Mouse (Mus musculus) embryonic facial prominence, embryonic 11.5 days (tissue): ENCODE results near the gene Chid1. TPM values are rescaled to one million over a fixed set of nuclear protein-coding genes. Genes with fewer than 3 reads are reported as not detected.

Experiments used
- ATAC-seq: fragments of 200-750 bp; cut with Nextera tagmentation; replicated peaks from 2 replicates; pipeline ENCODE4 v1.8.0; 2017; ENCODE audit warnings: low read depth; ENCODE audit not compliant: insufficient number of reproducible peaks, low FRiP score, low TSS enrichment
- DNase-seq: peaks from one replicate; pipeline ENCODE4 v3.0.0-alpha.2; 2015; ENCODE audit warnings: low spot score
- H3K27ac ChIP-seq: fragments of 300-500 bp; sonication (generic); replicated peaks from 2 replicates; pipeline ENCODE4 v1.5.1; 2014; ENCODE audit warnings: mild to moderate bottlenecking, low read depth, low read length, control low read depth
- H3K27me3 ChIP-seq: fragments of 300-500 bp; sonication (generic); 2 replicates; pipeline ENCODE4 v1.6.1; 2014; ENCODE audit warnings: mild to moderate bottlenecking, low read length, moderate library complexity, mixed read lengths; ENCODE audit not compliant: control insufficient read depth, insufficient read depth
- H3K36me3 ChIP-seq: fragments of 300-500 bp; sonication (generic); replicated peaks from 2 replicates; pipeline ENCODE4 v1.6.1; 2014; ENCODE audit warnings: low read depth, mild to moderate bottlenecking, low read length, moderate library complexity, mixed read lengths; ENCODE audit not compliant: control insufficient read depth, insufficient read depth
- H3K4me1 ChIP-seq: fragments of 300-500 bp; sonication (generic); 2 replicates; pipeline ENCODE4 v1.6.1; 2014; ENCODE audit warnings: low read length, mixed read lengths; ENCODE audit not compliant: control insufficient read depth, insufficient read depth
- H3K4me2 ChIP-seq: fragments of 300-500 bp; sonication (generic); 2 replicates; pipeline ENCODE4 v1.6.1; 2014; ENCODE audit warnings: low read depth, mild to moderate bottlenecking, control low read depth, low read length, moderate library complexity
- H3K4me3 ChIP-seq: fragments of 300-500 bp; sonication (generic); 2 replicates; pipeline ENCODE4 v1.5.1; 2014; ENCODE audit warnings: low read depth, low read length, control low read depth
- H3K9ac ChIP-seq: fragments of 300-500 bp; sonication (generic); replicated peaks from 2 replicates; pipeline ENCODE4 v1.6.1; 2014; ENCODE audit warnings: mild to moderate bottlenecking, control low read depth, low read length
- H3K9me3 ChIP-seq: fragments of 300-500 bp; sonication (generic); replicated peaks from 2 replicates; pipeline ENCODE4 v1.6.1; 2016; ENCODE audit warnings: mild to moderate bottlenecking, low read length, inconsistent platforms, mixed read lengths; ENCODE audit not compliant: control insufficient read depth
- WGBS: fragments of 180-500 bp; shearing (Covaris S2); extraction: QIAGEN DNeasy Blood & Tissue Kit; methylation state at CpG from one replicate; pipeline ENCODE4 v1.1.7; 2014; 5-methylcytosine and 5-hydroxymethylcytosine counted together
- polyA plus RNA-seq: library from polyadenylated mRNA; unstranded; fragments of >200 nt; fragmentation: Nextera tagmentation; extraction: Ambion mirVana; gene quantifications from 2 replicates; pipeline ENCODE4 v1.2.1, GENCODE M21; 2014

Chid1 gene
- polyA plus RNA-seq, 1 experiment from 2014 or later: 25.8 TPM

GRCm38 (mm10) chr7:141467230-141468030 lies 72.2 kb downstream of the Chid1 start, which contains the start of gene Cd151:
TSS of gene Cd151 (plus strand) at chr7:141467392.
- ATAC-seq (peak; percentile 36), DNase-seq (peak; percentile 88)
- H3K27ac ChIP-seq: peak within 1 kb of the TSS; percentile 67
- peaks cover 27% of the 10 kb centered on the region for H3K4me1 ChIP-seq
- under 1% methylated on average over 52 of the region's 52 CpGs for WGBS
- peak within 1 kb of the TSS; percentile 67 for H3K4me3 ChIP-seq
- peak within 1 kb of the TSS; percentile 80 for H3K9ac ChIP-seq
- H3K36me3 ChIP-seq: peaks cover 7% of the 10 kb centered on the region; the same call in 1 of the 2 replicates
- peak within 1 kb of the TSS; percentile 74 for H3K4me2 ChIP-seq
- no peaks in the 10 kb centered on the region for H3K9me3 ChIP-seq
- peaks cover 29% of the 10 kb centered on the region for H3K27me3 ChIP-seq

DNA sequence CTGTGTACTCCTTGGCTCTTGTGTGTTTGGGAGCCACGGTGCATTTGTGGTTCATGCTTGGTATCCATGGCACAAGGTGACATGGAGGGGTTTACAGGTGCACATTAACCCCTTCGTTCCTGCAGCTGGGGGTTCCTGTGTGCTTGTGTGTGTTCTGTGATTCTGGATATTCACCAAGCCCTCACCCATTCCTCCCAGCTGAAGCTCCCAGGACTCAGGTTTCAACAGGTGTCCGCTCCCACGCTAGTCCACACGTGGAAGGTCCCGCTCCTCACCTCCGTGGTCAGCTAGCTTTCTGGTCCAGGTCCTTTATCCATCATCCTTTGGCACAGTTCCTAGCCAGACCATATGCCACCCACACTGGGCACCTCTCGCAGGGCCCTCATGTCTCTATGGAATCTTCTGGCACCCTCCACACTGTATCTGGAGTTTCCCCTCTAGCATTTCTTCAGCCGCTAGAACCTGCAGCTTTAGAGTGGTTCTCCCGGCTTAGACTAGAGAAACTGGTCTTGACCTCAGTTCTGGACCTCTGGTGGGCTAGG lies 73.0 kb downstream of the Chid1 start:
- WGBS: 61% methylated on average over 10 of the region's 10 CpGs
- ATAC-seq: no peak
- Histone ChIP-seq H3K9ac (peak overlapping the region; percentile 80), H3K4me3 (peak overlapping the region; percentile 67), H3K27ac (no peak overlapping the region; the same call in 1 of the 2 replicates), H3K9me3 (no peaks in the 10 kb centered on the region), H3K4me2 (peak overlapping the region; percentile 74), H3K27me3 (peaks cover 36% of the 10 kb centered on the region), H3K4me1 (peaks cover 32% of the 10 kb centered on the region), H3K36me3 (peaks cover 7% of the 10 kb centered on the region; the same call in 1 of the 2 replicates)
- no peak for DNase-seq

DNA sequence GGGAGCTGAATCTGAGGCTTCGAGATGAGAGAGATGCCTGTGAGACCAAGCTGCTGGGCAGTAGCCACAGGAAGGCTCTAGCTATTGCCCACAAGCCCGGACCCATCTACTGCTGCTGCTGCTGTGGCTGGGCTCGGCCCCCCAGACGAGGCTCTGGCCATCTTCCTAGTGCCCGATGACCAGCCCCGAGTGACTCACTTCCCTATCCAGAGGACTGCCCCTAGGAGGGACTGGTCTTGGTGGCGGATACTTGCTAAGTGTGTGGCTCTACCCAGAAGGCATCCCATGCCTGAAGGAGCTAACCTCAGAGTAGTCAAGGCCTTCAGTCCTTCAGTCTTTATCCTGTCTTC lies 73.6 kb downstream of the Chid1 start:
- Histone ChIP-seq H3K4me1 (peaks cover 33% of the 10 kb centered on the region), H3K9ac (no peak overlapping the region), H3K9me3 (no peaks in the 10 kb centered on the region), H3K27me3 (peaks cover 40% of the 10 kb centered on the region), H3K4me3 (no peak overlapping the region), H3K27ac (no peak overlapping the region), H3K36me3 (peaks cover 7% of the 10 kb centered on the region; the same call in 1 of the 2 replicates), H3K4me2 (no peak overlapping the region)
- ATAC-seq (no peak), DNase-seq (no peak)
- 75% methylated on average over 7 of the region's 7 CpGs for WGBS

DNA sequence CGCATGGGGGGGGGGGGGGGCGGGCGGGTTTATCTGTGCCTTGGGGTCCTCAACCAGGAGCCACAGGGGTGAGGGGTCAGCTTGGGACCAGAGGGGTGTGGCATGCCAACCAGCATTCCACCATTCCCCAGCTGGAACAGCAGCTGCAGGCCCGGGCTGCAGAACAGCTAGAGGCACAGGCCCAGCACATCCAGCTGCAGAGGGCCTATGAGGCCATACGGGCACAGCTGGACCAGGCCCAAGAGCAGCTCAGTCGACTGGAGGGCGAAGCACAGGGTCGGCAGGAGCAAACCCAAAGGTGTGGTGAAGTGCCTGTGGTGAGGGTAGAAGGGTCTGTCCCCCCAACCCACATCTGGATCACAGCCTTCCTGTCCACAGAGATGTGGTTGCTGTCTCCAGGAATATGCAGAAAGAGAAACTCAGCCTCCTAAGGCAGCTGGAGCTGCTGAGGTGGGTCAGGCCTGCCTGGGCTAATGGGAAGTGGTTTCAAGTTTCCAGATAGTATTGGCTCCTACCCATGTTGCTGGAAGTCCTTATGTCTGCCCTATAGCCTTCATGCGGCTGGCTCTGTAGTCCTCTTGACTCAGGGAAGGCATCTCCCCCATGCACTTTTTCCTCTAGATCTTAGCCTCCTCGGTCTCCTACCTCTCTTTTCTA lies 74.1 kb downstream of the Chid1 start:
- DNase-seq (no peak), ATAC-seq (no peak)
- WGBS: 34% methylated on average over 8 of the region's 10 CpGs
- Histone ChIP-seq H3K4me2 (no peak overlapping the region), H3K27ac (no peak overlapping the region), H3K27me3 (peaks cover 44% of the 10 kb centered on the region), H3K9ac (no peak overlapping the region; the same call in 1 of the 2 replicates), H3K4me3 (no peak overlapping the region), H3K36me3 (peaks cover 6% of the 10 kb centered on the region; the same call in 1 of the 2 replicates), H3K9me3 (no peaks in the 10 kb centered on the region), H3K4me1 (peaks cover 33% of the 10 kb centered on the region)

GRCm38 (mm10) chr7:141464603-141465201 lies 75.0 kb downstream of the Chid1 start:
- Histone ChIP-seq H3K4me2 (peak overlapping the region; percentile 29), H3K9me3 (no peaks in the 10 kb centered on the region), H3K27ac (no peak overlapping the region), H3K9ac (peak overlapping the region; percentile 27), H3K4me1 (peaks cover 33% of the 10 kb centered on the region), H3K36me3 (no peaks in the 10 kb centered on the region), H3K4me3 (peak overlapping the region; percentile 23), H3K27me3 (peaks cover 47% of the 10 kb centered on the region)
- DNase-seq: no peak
- ATAC-seq: no peak
- 4% methylated on average over 38 of the region's 38 CpGs for WGBS

- H3K9me3 ChIP-seq: no peaks in the 10 kb centered on the region
- no peak overlapping the region for H3K4me2 ChIP-seq
- H3K9ac ChIP-seq: peak overlapping the region; percentile 27
- 28% methylated on average over 12 of the region's 12 CpGs for WGBS
- peaks cover 47% of the 10 kb centered on the region for H3K27me3 ChIP-seq
- no peak for ATAC-seq
- no peak for DNase-seq
- no peak overlapping the region; the same call in 1 of the 2 replicates for H3K4me3 ChIP-seq
- H3K4me1 ChIP-seq: peaks cover 28% of the 10 kb centered on the region
- H3K36me3 ChIP-seq: no peaks in the 10 kb centered on the region
- H3K27ac ChIP-seq: no peak overlapping the region
Observed at GRCm38 (mm10) chr7:141463824-141464602, 75.6 kb downstream of the Chid1 start.

DNA sequence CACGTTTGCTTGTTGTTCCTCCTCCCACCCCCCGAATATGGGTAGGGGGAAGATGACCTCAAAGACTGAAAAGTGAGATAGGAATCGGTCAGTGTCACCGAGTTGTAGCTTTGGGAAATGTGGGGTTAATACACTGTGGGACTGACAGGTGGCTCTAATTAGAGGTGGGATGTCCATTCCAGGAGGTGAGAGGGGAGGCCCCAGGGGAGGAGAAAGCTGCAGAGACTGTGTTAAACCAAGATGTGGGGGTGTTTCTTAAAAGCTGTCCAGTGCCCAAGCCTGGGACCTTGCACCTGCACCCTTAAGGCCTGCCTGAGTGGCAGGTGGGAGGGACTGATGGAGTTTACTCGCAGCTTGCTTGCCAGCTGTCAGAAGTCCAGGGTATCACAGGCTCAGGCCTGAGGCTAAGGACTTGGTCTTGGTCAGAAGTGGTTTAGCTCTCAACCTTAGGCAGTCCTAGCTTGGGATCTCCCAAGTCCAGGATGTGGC lies 77.3 kb downstream of the Chid1 start:
- Histone ChIP-seq H3K36me3 (no peaks in the 10 kb centered on the region), H3K9me3 (no peaks in the 10 kb centered on the region), H3K4me3 (peak overlapping the region; percentile 30; the same call in 1 of the 2 replicates), H3K4me2 (peak overlapping the region; percentile 76; the same call in 1 of the 2 replicates), H3K27me3 (peaks cover 47% of the 10 kb centered on the region), H3K27ac (no peak overlapping the region), H3K4me1 (peaks cover 17% of the 10 kb centered on the region), H3K9ac (peak overlapping the region; percentile 45)
- WGBS: 15% methylated on average over 5 of the region's 5 CpGs
- no peak for DNase-seq
- ATAC-seq: no peak
